Mouse (Mus musculus) T-helper 1 cell (primary cell): ENCODE measurements around the gene Cyfip2.

ENCODE experiments used
- in situ Hi-C: fragments of 300-600 bp; cut with MboI, MseI; formaldehyde crosslinking; loops from one replicate; pipeline ENCODE4 v1.15.1; 2025; ENCODE audit warnings: high pct_unique_total_duplicates

Gene Cyfip2

GRCm38 (mm10) chr11:46235334-46235733, 77.3 kb downstream of the Cyfip2 start, which contains the start of gene Fndc9:
Gene Fndc9, plus strand, starts transcription at chr11:46235531.
- in situ Hi-C loops: no loop called here

DNA sequence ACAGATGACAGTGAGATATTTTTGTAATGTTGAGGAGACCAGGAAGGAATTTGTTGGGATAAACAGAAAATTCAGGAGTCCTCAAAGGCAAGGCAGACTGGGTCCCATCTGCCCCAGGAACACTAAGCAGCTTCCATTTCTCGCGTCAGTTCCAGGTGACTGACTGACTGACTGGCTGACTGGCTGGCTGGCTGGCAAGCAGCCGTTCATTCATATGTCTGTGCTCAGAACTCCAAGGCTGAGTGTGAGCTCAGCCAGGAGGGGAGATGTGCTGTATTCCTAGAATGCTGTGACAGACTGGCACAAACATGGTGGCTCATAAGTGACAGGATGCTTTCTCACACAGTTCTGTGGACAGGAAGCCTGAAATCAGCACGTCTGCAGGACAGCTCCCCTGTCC, 78.7 kb downstream of the Cyfip2 start:
- in situ Hi-C loops: no loop called here

GRCm38 (mm10) chr11:46232803-46233202, 79.9 kb downstream of the Cyfip2 start:
- in situ Hi-C loops: no loop called here

- in situ Hi-C loops: no loop called here
Observed at GRCm38 (mm10) chr11:46230184-46230583, 82.5 kb downstream of the Cyfip2 start.

DNA sequence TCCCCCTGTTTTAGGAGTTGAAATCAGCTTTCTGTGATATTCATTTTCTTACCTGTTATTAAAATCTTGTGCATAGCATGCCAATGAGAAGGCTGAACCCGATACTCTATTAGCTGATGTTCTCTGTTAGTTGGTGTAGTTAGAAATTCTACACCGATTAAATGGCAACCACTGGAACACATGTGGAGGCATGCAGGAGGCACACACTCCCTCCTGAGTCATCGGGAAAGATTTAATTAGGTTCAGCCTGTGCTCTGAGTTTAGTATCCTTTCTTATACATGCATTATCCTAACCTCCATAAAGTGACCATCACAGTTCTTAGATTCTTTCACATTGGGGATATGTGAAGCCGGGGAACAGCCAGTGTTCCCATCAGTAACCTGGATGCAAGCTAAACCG, 87.3 kb downstream of the Cyfip2 start:
- in situ Hi-C loops: no loop called here

- in situ Hi-C loops: loop anchor here (25.0 kb wide), 1 partner anchor 186 kb away; no protein-coding TSS in a partner anchor
Observed at GRCm38 (mm10) chr11:46223575-46223974, 89.1 kb downstream of the Cyfip2 start.

DNA sequence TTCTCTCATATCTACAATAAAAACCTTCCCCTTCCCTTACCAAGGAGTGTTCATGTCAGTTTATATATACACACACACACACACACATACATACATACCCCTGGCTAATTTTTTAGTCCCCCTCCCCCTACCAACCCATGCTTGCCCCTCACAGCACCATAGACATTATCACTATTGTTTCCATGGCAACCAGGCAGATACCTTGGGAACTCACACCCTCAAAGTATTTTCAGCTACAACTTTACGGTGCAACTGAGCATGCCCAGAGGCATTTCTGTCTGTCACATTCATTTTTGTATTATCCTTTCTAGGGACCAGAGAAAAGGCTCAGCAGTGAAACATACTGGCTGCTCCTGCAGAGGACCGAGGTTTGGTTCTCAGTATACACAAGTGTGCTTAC, 92.4 kb downstream of the Cyfip2 start:
- in situ Hi-C loops: loop anchor here (25.0 kb wide), 1 partner anchor 183 kb away; no protein-coding TSS in a partner anchor

DNA sequence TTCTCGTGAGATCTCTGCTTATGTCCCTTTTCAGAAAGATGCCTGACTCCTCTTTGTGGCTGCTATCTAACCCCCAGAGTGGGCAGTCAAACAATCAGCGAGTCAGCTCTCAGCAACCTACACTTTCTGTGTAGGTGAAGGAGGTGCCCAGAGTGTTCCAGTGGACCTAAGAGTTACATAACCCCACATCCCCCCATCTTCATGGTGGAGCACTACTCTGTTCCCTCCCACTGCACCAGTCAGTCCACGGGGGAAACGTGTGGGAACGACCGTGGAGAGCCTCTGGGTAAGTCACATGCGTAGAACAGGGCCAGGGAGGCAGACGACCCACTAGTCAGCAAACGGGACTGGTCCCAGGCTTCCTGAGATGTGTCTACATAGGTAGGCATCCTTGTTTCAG, 93.3 kb downstream of the Cyfip2 start:
- in situ Hi-C loops: loop anchor here (25.0 kb wide), 1 partner anchor 182 kb away; no protein-coding TSS in a partner anchor

DNA sequence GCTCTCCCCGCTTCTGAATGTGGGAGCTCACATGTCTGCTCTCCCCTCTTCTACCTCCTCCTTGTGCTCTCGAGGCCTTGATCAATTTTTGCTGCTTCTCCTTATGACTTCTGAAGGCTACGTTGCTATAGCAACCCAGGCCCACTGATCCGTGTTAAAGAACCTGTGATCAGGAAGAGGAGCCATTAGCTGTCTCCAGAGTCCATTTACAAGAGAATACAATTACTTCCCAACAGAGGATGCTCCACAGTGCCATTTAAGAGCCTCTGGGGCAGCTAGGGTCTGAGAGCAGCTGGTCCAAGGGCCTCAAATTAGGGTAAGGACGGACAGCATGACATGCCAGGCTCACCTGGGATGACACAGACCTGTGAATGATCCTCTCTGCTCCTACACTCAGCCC, 94.1 kb downstream of the Cyfip2 start:
- in situ Hi-C loops: loop anchor here (25.0 kb wide), 1 partner anchor 181 kb away; no protein-coding TSS in a partner anchor

DNA sequence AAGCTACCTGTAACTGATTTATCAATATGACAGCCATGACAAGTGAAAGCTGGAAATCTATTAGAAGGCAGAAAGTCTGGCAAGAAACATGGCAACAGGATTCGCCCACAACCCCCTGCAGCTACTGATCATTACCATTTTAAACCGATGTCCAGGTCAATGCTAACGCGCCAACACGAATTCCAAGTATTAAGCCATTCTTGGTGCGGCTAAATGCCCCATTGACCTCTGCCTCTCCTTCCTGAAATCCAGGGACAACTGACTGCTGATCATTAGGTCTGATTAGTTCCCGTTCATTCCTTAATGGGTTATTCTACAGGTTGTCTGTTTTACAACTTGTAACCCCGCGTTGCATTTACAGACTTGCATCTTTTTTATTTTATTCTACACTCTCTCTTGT, 95.0 kb downstream of the Cyfip2 start:
- in situ Hi-C loops: loop anchor here (25.0 kb wide), 1 partner anchor 180 kb away; no protein-coding TSS in a partner anchor

DNA sequence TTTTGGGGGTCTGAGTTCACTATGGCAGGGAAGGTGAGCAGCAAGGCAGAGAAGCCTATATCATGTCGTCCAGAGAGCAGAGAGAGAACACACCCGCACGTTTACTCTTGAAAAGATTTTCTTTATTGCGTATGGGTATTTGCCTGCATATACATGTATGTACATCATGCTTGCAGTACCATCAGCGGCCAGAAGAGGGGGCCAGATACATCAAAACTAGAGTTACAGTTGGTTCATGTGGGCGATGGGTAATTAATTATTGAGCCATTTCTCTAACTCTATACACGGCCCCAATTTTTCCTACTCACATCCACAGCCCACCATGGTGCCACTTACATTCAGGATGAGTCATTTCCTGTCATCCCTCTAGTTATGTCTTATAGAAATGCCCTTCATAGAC, 96.0 kb downstream of the Cyfip2 start:
- in situ Hi-C loops: loop anchor here (25.0 kb wide), 1 partner anchor 179 kb away; no protein-coding TSS in a partner anchor

DNA sequence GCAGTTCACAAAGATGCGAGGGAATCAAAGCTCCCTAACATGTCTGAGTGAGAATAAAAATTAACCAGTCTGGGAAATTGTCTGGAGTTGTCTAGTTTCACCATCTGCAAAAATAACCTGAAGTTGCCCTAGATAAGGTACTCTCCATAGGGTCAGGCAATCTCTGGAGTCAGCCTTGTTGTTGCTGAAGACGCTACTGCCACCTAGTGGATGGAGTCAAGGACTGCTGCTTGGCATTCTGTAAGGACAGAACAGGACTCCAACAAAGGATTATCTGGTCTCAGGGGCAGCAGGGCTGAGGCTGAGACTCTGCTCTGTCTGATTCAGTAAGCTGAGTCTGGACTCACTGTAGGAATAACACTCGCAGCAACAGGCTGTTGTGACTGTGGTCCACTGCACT, 97.3 kb downstream of the Cyfip2 start:
- in situ Hi-C loops: loop anchor here (25.0 kb wide), 1 partner anchor 178 kb away; no protein-coding TSS in a partner anchor

GRCm38 (mm10) chr11:46214368-46215230, 98.1 kb downstream of the Cyfip2 start:
- in situ Hi-C loops: loop anchor here (25.0 kb wide), 1 partner anchor 177 kb away; no protein-coding TSS in a partner anchor

DNA sequence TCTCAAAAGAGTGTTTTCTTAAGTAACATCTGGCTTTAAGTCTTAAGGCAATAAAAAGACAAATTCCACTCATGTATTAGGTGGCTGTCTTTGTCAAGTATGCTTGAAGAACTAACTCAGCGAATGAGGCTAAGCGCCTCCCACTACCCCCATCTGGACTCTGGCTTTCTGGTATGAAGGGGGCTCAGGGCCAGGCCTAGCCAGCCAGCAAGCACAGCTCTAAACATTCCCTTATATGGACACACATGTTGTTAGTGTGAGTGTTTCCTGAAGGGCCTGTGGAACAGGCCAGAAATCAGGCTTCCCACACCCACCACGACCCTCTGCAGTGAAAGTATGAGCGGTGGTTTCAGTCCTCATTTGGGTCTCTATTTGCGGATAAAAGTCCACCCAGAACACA, 98.8 kb downstream of the Cyfip2 start:
- in situ Hi-C loops: loop anchor here (25.0 kb wide), 1 partner anchor 177 kb away; no protein-coding TSS in a partner anchor

- in situ Hi-C loops: loop anchor here (25.0 kb wide), 1 partner anchor 175 kb away; no protein-coding TSS in a partner anchor
Observed at GRCm38 (mm10) chr11:46211858-46212257, 100.8 kb downstream of the Cyfip2 start.

DNA sequence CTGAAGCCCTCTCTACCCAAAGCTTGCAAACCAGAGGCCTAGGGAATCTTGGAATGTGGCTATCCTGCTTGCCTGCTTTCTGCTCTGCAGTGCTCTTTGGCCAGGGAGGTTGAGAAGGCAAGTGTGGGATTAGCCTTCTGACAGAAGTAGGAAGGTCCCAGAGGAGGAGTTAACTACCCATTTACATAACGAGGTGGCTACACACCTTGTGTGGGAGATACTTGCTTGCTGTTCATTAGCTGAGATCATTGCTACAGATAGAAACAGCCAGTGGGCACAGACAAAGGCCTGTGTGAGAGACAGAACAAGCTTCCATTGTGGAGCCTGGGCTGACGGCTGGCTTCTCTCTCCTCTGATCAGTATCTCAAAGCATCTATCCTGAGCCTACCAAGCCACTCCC, 102.8 kb downstream of the Cyfip2 start:
- in situ Hi-C loops: loop anchor here (25.0 kb wide), 1 partner anchor 173 kb away; no protein-coding TSS in a partner anchor

- in situ Hi-C loops: loop anchor here (25.0 kb wide), 1 partner anchor 169 kb away; no protein-coding TSS in a partner anchor
Observed at GRCm38 (mm10) chr11:46205639-46206409, 106.8 kb downstream of the Cyfip2 start.

GRCm38 (mm10) chr11:46204841-46205240, 107.8 kb downstream of the Cyfip2 start:
- in situ Hi-C loops: loop anchor here (25.0 kb wide), 1 partner anchor 168 kb away; no protein-coding TSS in a partner anchor

GRCm38 (mm10) chr11:46202547-46202887, 110.1 kb downstream of the Cyfip2 start:
- in situ Hi-C loops: loop anchor here (25.0 kb wide), 1 partner anchor 165 kb away; no protein-coding TSS in a partner anchor

DNA sequence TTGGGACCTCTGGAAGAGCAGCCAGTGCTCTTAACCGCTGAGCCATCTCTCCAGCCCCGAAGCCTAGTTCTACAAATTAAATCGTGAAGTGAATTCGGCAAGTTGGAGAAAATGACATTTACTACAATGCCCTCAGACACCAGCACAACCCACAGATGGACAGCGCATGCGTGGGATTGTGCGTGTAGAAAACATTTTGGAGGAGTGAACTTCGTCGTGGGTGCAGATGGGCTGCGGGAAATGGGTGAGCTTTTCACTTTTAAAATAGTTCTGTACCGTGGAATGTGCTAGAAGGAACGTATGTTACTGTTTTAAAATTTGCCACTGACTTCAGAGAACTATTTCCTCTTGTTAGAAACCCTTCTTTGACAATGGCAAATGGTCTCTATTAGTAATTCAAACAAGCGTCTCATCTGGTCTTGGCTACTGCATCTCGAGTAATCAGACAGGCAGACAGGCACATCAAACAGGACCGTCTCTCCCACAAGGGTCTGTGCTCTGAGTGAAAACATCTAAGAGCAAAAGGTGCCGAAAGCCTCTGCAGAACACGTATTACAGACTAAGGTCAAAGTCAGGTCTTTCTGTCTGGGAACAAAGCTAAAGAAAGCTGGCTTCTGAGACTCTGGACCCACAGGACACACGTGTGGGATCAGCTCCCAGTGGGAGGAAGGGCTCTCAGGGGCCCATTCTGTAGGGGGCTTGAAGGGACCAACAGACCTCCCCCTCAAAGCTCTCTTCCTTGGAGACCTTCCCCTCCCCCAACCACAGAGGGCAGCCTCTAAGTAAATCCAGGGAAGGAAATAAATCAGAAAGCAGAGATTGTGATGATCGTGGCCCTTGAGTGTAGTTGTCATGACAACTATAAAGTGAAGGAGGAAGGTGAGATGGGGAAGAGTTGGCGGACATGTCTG, 110.8 kb downstream of the Cyfip2 start:
- in situ Hi-C loops: loop anchor here (25.0 kb wide), 1 partner anchor 165 kb away; no protein-coding TSS in a partner anchor
